Mouse (Mus musculus): ENCODE results near the gene Sh3gl1. TPM values are rescaled to one million over a fixed set of nuclear protein-coding genes. Genes with fewer than 3 reads are reported as not detected.

The Sh3gl1 gene
- polyA plus RNA-seq, 1 experiment from 2014 or later = 48.0 TPM

DNA sequence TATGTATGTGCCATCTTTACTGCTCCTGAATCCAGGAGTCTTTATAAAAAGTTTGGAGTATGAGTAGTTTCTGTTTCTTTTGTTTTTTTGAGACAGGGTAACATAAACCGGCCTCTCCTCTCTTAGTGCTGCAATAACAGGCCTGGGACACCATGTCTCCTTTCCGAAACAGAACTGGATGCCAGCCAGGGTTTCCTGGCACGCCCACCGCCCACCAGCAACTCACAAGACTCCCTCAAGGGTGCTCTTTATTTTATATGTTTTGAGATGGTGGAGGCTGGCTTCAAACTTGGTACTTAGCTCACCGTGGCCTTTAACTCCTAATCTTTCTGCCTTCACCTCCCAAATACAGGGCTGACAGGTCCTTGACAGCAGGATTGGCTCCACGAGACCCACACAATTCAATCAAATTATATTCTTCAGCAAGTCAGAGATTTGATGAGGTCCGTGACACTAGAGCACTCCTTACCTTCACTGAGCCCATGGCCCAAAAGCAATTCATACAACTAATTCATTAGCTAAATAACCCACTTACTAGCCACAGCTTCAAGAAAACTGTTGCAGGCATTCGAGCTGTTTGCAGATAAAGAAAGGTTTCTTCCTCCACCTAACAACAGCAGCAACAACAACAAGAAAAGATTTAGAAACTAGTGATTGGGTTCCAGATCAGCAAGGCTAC lies 2.3 kb upstream of the Sh3gl1 start:
- 80% methylated on average over 8 of the region's 8 CpGs for WGBS (ENCODE audit: insufficient replicate concordance)
- H3K4me2 ChIP-seq = peak overlapping the region; percentile 92; the same call in 1 of the 2 replicates
- no peak for ATAC-seq (ENCODE audit: low read depth)
- no peak overlapping the region for H3K9ac ChIP-seq
- no peaks in the 10 kb centered on the region for H3K9me3 ChIP-seq (replicated peaks)
- H3K4me1 ChIP-seq (replicated peaks) = peaks cover 54% of the 10 kb centered on the region
- DNase-seq = no peak
- H3K4me3 ChIP-seq (replicated peaks) = no peak overlapping the region
- H3K27me3 ChIP-seq = no peaks in the 10 kb centered on the region
- peaks cover 23% of the 10 kb centered on the region for H3K36me3 ChIP-seq
- 0 out of 2 replicates have a peak overlapping the region, but pooled peaks have one; percentile 11 for H3K27ac ChIP-seq

DNA sequence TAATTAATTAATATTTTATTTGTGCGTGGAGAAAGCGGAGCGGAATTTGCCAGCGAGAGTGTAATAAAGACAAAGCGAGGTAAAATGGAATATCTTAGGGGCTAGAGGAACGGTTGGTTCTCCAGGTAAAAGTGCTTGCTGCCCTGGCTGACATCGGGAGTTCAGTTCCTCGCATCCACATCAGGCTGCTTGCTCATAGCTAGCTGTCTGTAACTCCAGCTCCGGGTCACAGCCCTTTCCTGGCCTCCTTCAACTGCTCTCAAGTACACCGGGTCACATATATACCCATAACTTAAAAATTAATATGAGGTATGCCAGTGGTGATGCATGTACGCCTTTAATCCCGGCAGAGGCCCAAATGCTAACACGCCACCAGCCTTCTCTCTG lies 459 bp upstream of the Sh3gl1 start:
- H3K27me3 ChIP-seq = no peaks in the 10 kb centered on the region
- no peak for ATAC-seq (ENCODE audit: low read depth)
- no peak for DNase-seq
- peak overlapping the region; percentile 38 for H3K4me3 ChIP-seq (replicated peaks)
- peaks cover 24% of the 10 kb centered on the region for H3K36me3 ChIP-seq
- peaks cover 60% of the 10 kb centered on the region for H3K4me1 ChIP-seq (replicated peaks)
- WGBS (ENCODE audit: insufficient replicate concordance) = 36% methylated on average over 13 of the region's 13 CpGs
- peak overlapping the region; percentile 57 for H3K4me2 ChIP-seq
- H3K9ac ChIP-seq = peak overlapping the region; percentile 51
- H3K9me3 ChIP-seq (replicated peaks) = no peaks in the 10 kb centered on the region
- no peak overlapping the region for H3K27ac ChIP-seq

DNA sequence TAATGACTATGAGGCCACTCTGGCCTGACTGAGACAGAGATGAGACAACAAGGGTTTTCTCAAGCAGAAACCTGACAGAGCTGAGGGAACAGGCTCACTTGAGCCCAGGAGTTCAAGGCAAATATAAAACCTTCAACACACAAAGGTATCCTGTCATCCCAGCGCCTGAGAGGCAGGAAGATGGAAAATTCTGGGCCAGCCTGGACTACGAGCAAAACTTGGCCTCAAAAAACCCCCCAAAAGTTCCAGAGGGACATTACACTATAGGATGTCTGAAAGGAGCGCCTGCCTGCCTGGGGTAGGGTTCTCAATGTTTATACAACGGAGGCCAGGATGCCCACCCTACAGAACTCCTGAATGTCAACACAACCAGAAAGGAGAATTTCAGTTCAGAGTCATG lies 1.2 kb downstream of the Sh3gl1 start:
- Histone ChIP-seq H3K9ac (peak overlapping the region; percentile 98), H3K4me3 (replicated peaks) (peak overlapping the region; percentile 97), H3K4me2 (peak overlapping the region; percentile 89), H3K27ac (peak overlapping the region; percentile 93), H3K27me3 (no peaks in the 10 kb centered on the region), H3K36me3 (peaks cover 36% of the 10 kb centered on the region), H3K4me1 (replicated peaks) (peaks cover 65% of the 10 kb centered on the region), H3K9me3 (replicated peaks) (no peaks in the 10 kb centered on the region)
- ATAC-seq (ENCODE audit: low read depth) = no peak
- no peak for DNase-seq
- WGBS (ENCODE audit: insufficient replicate concordance) = 68% methylated on average over 4 of the region's 4 CpGs

DNA sequence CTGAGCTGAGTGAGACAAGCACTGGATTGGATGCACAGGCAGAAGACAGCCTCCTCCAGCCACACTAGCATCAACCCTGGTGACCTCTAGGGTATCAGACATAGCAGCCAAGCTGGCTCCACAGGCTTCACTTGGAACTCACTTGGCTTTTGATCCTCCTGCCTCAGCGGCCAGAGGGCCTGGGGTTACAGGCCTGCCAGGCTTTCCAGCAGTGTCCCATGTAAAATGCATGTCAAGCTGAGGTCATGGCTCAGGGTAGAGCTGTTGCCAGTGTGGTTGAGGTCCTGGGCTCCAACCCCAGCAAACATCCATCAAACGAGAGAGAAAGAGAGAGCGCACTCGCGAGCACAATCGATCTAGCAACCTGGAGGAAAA lies 1.7 kb downstream of the Sh3gl1 start:
- no peaks in the 10 kb centered on the region for H3K9me3 ChIP-seq (replicated peaks)
- 83% methylated on average over 6 of the region's 6 CpGs for WGBS (ENCODE audit: insufficient replicate concordance)
- DNase-seq = no peak
- peak overlapping the region; percentile 98 for H3K9ac ChIP-seq
- ATAC-seq (ENCODE audit: low read depth) = no peak
- H3K27ac ChIP-seq = peak overlapping the region; percentile 93
- H3K36me3 ChIP-seq = peaks cover 37% of the 10 kb centered on the region
- peaks cover 70% of the 10 kb centered on the region for H3K4me1 ChIP-seq (replicated peaks)
- H3K4me2 ChIP-seq = peak overlapping the region; percentile 89
- H3K27me3 ChIP-seq = no peaks in the 10 kb centered on the region
- peak overlapping the region; percentile 97 for H3K4me3 ChIP-seq (replicated peaks)

DNA sequence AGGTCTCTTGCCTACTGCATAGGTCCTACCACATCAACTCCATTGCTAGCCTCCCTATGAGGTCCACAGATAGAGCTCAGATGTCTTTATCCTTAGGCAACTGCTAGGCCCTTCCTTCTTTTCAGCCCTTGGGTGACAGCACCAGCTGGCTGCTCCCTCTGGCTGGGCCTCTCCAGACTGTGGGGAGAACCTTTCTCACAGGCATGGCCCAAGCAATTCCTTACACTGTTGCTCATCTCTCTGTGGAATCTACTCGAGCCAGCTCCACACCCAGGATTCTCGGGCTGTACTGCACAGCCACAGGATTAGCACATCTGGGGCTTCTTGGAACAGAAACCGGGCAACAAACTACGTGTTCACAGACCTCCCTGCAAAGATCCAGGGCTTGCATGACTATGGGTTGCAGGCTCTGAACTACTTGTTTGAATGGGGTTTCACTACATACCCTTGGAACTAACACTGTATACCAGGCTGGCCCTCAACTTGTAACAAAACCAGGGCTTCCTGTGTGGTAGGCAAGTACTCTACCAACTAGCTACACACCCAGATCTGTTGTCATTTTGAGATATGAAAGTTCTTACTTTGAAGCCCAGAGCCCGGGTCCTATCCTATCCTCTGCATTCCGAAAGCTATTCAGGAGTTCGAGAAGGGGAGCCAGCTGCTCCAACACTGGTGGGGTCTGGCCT lies 2.3 kb downstream of the Sh3gl1 start:
- DNase-seq (no peak), ATAC-seq (ENCODE audit: low read depth) (no peak)
- 70% methylated on average over 7 of the region's 7 CpGs for WGBS (ENCODE audit: insufficient replicate concordance)
- Histone ChIP-seq H3K36me3 (peaks cover 42% of the 10 kb centered on the region), H3K4me1 (replicated peaks) (peaks cover 75% of the 10 kb centered on the region), H3K27me3 (no peaks in the 10 kb centered on the region), H3K4me2 (peak overlapping the region; percentile 89), H3K27ac (peak overlapping the region; percentile 93), H3K9ac (peak overlapping the region; percentile 98), H3K4me3 (replicated peaks) (peak overlapping the region; percentile 97), H3K9me3 (replicated peaks) (no peaks in the 10 kb centered on the region)

DNA sequence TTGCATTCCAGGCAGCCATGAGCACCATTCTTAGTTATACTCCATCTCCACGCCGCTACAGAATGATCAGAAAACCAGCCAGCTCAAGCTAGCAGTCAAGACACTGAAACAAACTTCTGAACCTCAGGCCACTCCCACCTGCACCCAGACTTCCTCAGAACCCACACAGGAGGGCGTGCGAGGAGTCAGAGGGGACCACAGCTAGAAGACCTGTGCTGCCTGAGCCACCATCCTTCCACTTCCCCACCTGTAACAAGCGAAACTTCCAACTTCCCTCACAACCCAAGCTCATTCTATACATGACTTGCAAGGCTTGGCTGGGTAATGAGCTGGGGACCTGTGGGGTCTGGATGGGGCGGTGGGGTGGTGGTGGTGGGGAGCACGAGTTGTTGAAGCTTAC lies 3.6 kb downstream of the Sh3gl1 start:
- Histone ChIP-seq H3K4me2 (peak overlapping the region; percentile 21; the same call in 1 of the 2 replicates), H3K4me1 (replicated peaks) (peaks cover 86% of the 10 kb centered on the region), H3K9me3 (replicated peaks) (no peaks in the 10 kb centered on the region), H3K4me3 (replicated peaks) (no peak overlapping the region), H3K27me3 (no peaks in the 10 kb centered on the region), H3K36me3 (peaks cover 56% of the 10 kb centered on the region), H3K9ac (peak overlapping the region; percentile 98; the same call in 1 of the 2 replicates), H3K27ac (no peak overlapping the region; the same call in 1 of the 2 replicates)
- DNase-seq = no peak
- 57% methylated on average over 7 of the region's 7 CpGs for WGBS (ENCODE audit: insufficient replicate concordance)
- no peak for ATAC-seq (ENCODE audit: low read depth)

DNA sequence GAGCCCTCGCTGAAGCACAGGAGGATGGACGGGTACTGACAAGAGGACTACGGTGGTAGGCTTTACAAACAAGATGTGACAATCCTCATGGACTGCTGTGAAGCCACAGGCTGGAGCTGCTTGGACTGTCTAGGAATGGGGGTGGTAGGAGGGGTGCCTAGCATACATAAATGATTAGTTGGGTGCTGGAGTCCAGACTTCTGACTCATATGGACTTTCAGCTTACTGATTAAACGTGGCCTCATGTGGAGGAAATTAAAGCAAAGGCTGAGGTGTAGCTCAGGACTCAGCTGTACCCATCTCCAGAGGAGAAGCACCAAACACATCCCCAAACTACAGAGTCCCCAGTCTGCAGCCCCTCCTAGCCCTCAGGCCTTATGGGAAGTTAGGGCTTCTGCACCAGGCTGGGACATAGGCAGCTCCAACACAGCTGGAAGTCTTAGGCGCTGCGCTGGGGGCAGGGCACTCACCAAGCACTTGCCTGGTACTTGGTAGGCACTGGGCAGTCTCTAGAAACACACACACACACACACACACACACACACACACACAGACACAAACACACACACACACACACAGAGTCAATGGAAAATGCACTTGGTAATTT lies 4.2 kb downstream of the Sh3gl1 start:
- Histone ChIP-seq H3K4me3 (replicated peaks) (no peak overlapping the region), H3K27ac (peak overlapping the region; percentile 53), H3K9me3 (replicated peaks) (no peaks in the 10 kb centered on the region), H3K9ac (peak overlapping the region; percentile 98; the same call in 1 of the 2 replicates), H3K4me2 (peak overlapping the region; percentile 21; the same call in 1 of the 2 replicates), H3K4me1 (replicated peaks) (peaks cover 87% of the 10 kb centered on the region), H3K27me3 (no peaks in the 10 kb centered on the region), H3K36me3 (peaks cover 61% of the 10 kb centered on the region)
- no peak for DNase-seq
- ATAC-seq (ENCODE audit: low read depth) = no peak
- 71% methylated on average over 6 of the region's 6 CpGs for WGBS (ENCODE audit: insufficient replicate concordance)

DNA sequence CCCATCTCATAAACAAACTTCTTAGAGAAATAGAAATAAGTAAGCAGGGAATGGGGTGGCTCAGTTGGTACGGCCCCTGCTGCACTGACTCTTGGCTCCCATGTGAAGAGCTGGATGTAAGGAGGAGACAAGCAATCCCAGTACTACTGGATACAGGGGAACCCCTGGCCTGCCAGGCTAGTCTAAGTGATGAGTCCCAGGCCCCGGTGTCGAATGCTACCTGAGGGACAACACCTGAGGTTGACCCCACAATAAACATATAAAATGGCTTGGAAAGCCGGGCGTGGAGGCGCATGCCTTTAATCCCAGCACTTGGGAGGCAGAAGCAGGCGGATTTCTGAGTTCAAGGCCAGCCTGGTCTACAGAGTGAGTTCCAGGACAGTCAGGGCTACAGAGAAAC lies 5.0 kb downstream of the Sh3gl1 start:
- Histone ChIP-seq H3K27ac (peak overlapping the region; percentile 68), H3K4me1 (replicated peaks) (peaks cover 89% of the 10 kb centered on the region)

DNA sequence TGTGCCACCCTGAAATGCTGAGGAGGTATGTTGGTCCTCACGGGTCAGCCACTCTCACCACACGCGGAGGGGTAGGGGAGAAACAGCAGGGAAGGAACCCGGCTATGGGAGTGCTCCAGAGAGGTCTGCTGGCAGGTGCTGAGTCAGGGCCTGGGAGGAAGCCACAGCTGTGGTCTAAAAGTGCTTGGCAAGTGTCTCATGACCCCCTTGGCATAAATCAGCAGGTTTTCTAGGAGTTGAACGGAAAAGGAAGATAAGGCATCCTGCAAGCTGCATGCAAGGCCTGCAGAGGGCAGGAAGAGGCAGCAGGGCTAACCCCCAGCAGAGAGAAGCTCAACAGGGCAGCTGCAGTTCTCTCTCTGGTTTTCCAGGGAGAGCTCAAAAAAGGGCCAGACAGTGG lies 5.5 kb downstream of the Sh3gl1 start:
- H3K9me3 ChIP-seq (replicated peaks) = no peaks in the 10 kb centered on the region
- peaks cover 70% of the 10 kb centered on the region for H3K36me3 ChIP-seq
- DNase-seq = no peak
- peak overlapping the region; percentile 68 for H3K27ac ChIP-seq
- WGBS (ENCODE audit: insufficient replicate concordance) = 18% methylated on average over 5 of the region's 5 CpGs
- H3K4me2 ChIP-seq = peak overlapping the region; percentile 14; the same call in 1 of the 2 replicates
- ATAC-seq (ENCODE audit: low read depth) = peak; percentile 54
- no peaks in the 10 kb centered on the region for H3K27me3 ChIP-seq
- H3K4me3 ChIP-seq (replicated peaks) = no peak overlapping the region
- H3K4me1 ChIP-seq (replicated peaks) = peaks cover 94% of the 10 kb centered on the region
- H3K9ac ChIP-seq = 0 out of 2 replicates have a peak overlapping the region, but pooled peaks have one; percentile 15

More for the DNA sequence above, 5.0 kb downstream of the Sh3gl1 start:
- Histone ChIP-seq H3K4me2 (peak overlapping the region; percentile 14; the same call in 1 of the 2 replicates), H3K27me3 (no peaks in the 10 kb centered on the region), H3K36me3 (peaks cover 69% of the 10 kb centered on the region), H3K9me3 (replicated peaks) (no peaks in the 10 kb centered on the region), H3K9ac (0 out of 2 replicates have a peak overlapping the region, but pooled peaks have one; percentile 15), H3K4me3 (replicated peaks) (no peak overlapping the region)
- 77% methylated on average over 7 of the region's 7 CpGs for WGBS (ENCODE audit: insufficient replicate concordance)
- DNase-seq = no peak
- ATAC-seq (ENCODE audit: low read depth) = no peak

DNA sequence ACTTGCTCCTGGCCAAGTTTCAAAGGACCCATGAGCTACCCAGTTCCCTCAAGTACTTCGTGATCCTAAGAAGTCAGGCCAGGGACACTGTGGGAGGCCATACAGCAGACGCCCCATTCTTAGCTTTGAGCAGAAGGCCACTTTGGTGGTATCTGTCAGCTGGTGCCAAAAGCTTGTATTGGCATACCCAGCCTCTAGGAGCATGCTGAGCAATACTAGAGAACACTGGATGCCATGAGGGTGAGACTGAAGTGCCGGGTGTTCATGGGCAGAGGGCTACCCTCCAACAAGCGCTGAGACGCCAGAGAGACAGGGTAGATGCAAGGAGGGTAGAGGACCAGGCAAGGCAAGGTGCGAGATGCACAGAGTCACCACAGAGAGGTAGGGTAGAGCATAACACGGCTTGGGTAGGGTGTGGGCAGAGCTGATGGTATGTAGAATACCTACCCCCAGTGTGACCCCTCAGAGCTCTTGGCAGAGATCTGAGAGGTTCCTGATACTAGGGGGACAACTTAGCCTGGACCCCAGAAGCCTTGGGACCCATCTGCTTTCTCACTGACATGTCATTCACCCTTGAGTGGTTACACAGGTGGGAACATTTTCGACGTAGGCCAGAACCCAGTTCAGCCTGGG lies 6.1 kb downstream of the Sh3gl1 start:
- WGBS (ENCODE audit: insufficient replicate concordance) = 85% methylated on average over 9 of the region's 9 CpGs
- Histone ChIP-seq H3K27ac (peak overlapping the region; percentile 45; the same call in 1 of the 2 replicates), H3K4me1 (replicated peaks) (peaks cover 94% of the 10 kb centered on the region)

More for the DNA sequence above, 6.1 kb downstream of the Sh3gl1 start:
- H3K4me2 ChIP-seq = 0 out of 2 replicates have a peak overlapping the region, but pooled peaks have one; percentile 6
- no peak overlapping the region for H3K9ac ChIP-seq
- DNase-seq (no peak), ATAC-seq (ENCODE audit: low read depth) (no peak)
- no peak overlapping the region for H3K4me3 ChIP-seq (replicated peaks)
- H3K36me3 ChIP-seq = peaks cover 70% of the 10 kb centered on the region
- no peaks in the 10 kb centered on the region for H3K27me3 ChIP-seq
- H3K9me3 ChIP-seq (replicated peaks) = no peaks in the 10 kb centered on the region

All from liver, embryonic 13.5 days (tissue).